Mouse (Mus musculus): ENCODE results near the gene Serpina11. TPM values are rescaled to one million over a fixed set of nuclear protein-coding genes. Genes with fewer than 3 reads are reported as not detected.

Serpina11 gene
- polyA plus RNA-seq, 1 experiment = 0.84 TPM

DNA sequence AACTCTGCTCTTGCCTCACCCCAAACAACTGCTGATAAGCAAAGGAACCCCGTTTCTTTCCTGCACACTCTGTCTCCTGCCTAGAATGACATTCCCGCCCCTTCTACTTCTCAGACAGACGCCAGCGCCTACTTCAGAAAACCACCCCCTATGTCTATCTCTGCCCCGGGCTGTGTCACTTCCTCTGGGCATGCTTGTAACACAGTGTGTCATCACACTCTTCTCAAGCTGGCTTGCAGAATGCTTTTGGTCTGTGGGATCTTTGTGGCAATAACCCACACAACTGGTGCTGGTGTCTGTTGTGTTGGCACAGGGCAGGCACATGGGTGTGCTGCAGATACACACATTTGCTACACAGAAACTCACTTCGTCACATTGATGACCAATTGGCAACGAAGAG is 3.2 kb upstream of the Serpina11 start:
- Histone ChIP-seq H3K4me3 (ENCODE audit: control insufficient read depth, insufficient read depth, low read length) (no peak overlapping the region), H3K4me1 (replicated peaks; ENCODE audit: control insufficient read depth, insufficient read depth, low read length) (no peaks in the 10 kb centered on the region), H3K27ac (ENCODE audit: control insufficient read depth, insufficient read depth, low read length) (no peak overlapping the region)

GRCm38 (mm10) chr12:103989514-103989767 is 316 bp downstream of the Serpina11 start:
- WGBS = 87% methylated on average over 2 of the region's 2 CpGs
- H3K27ac ChIP-seq (ENCODE audit: control insufficient read depth, insufficient read depth, low read length) = no peak overlapping the region
- H3K4me3 ChIP-seq (ENCODE audit: control insufficient read depth, insufficient read depth, low read length) = no peak overlapping the region
- H3K36me3 ChIP-seq (ENCODE audit: control insufficient read depth, insufficient read depth, low read length) = no peaks in the 10 kb centered on the region
- DNase-seq = no peak
- H3K4me1 ChIP-seq (replicated peaks; ENCODE audit: control insufficient read depth, insufficient read depth, low read length) = peaks cover 3% of the 10 kb centered on the region; the same call in 1 of the 2 replicates
- TF ChIP-seq POLR2A (IDR thresholded peaks at IDR 0.05; ENCODE audit: control insufficient read depth, extremely low read depth, insufficient read depth, low read length, poor library complexity) (no peak), CTCF (IDR thresholded peaks at IDR 0.05; ENCODE audit: borderline replicate concordance, control insufficient read depth, extremely low read depth, insufficient read depth, low read length, poor library complexity) (no peak)
- H3K27me3 ChIP-seq (ENCODE audit: control insufficient read depth, insufficient read depth, low read length) = no peaks in the 10 kb centered on the region

More for the DNA sequence above, 3.2 kb upstream of the Serpina11 start:
- no peak for DNase-seq
- TF ChIP-seq POLR2A (IDR thresholded peaks at IDR 0.05; ENCODE audit: control insufficient read depth, extremely low read depth, insufficient read depth, low read length, poor library complexity) (no peak), CTCF (IDR thresholded peaks at IDR 0.05; ENCODE audit: borderline replicate concordance, control insufficient read depth, extremely low read depth, insufficient read depth, low read length, poor library complexity) (no peak)
- no peaks in the 10 kb centered on the region for H3K36me3 ChIP-seq (ENCODE audit: control insufficient read depth, insufficient read depth, low read length)
- WGBS = 44% methylated on average over 7 of the region's 7 CpGs
- no peaks in the 10 kb centered on the region for H3K27me3 ChIP-seq (ENCODE audit: control insufficient read depth, insufficient read depth, low read length)

DNA sequence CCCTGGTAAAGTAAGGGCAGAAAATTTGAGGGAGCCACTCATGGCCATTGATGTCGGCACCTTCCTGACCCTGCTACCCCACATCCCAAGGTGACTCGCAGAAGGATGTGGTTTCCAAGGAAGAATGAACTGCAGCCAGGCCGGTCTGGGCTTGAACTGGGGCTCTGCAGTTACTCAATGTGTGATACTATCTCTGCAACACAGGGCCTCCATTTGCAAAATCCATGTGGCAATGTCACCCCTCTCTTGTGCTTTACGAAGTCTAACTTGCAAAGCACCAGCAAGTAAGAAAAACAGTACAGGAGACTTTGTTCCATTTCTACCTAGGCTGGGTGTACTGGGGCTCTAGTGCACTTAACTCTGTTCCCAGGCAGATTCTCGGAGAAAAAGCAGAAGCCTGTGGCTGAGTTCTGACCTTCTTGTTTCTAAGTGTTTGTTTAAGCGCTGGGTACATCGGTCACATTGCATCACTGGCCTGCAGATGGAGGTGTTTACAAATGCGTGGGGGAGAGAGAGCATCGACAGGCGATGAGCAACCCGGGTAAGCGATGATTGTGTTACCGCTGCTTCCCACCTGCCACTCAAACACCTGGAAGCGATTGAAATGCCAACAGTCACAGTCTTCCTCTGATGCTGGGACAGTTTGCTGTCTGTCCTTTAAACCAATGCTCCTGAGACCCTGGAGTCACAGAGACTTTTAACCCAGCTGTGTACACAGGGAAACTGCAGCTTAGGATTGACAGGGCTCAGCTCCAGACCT is 823 bp downstream of the Serpina11 start:
- 62% methylated on average over 14 of the region's 14 CpGs for WGBS
- no peaks in the 10 kb centered on the region for H3K36me3 ChIP-seq (ENCODE audit: control insufficient read depth, insufficient read depth, low read length)
- TF ChIP-seq CTCF (IDR thresholded peaks at IDR 0.05; ENCODE audit: borderline replicate concordance, control insufficient read depth, extremely low read depth, insufficient read depth, low read length, poor library complexity) (no peak), POLR2A (IDR thresholded peaks at IDR 0.05; ENCODE audit: control insufficient read depth, extremely low read depth, insufficient read depth, low read length, poor library complexity) (no peak)
- no peak overlapping the region for H3K27ac ChIP-seq (ENCODE audit: control insufficient read depth, insufficient read depth, low read length)
- no peak overlapping the region for H3K4me3 ChIP-seq (ENCODE audit: control insufficient read depth, insufficient read depth, low read length)
- peaks cover 3% of the 10 kb centered on the region; the same call in 1 of the 2 replicates for H3K4me1 ChIP-seq (replicated peaks; ENCODE audit: control insufficient read depth, insufficient read depth, low read length)
- no peak for DNase-seq
- no peaks in the 10 kb centered on the region for H3K27me3 ChIP-seq (ENCODE audit: control insufficient read depth, insufficient read depth, low read length)

DNA sequence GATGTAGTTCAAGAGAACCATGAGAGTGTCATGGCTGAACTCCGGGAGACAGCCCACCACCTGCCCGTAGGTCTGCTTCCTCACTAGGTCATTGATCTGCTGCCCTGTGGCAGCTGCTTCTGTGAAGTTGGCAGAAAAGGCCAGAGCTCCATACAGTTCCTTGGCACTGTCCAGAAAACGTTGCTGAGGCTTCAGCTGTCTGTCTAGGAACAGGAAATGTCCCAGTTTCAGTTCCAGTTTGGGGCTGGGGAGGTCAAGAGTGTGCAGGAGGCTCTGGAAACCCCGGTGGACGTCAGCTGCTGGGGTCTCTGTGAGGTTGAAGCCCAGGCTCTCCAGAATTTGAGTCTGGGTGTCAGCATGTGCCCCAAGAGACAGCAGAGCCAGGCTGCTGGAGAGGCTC is 3.9 kb downstream of the Serpina11 start:
- Histone ChIP-seq H3K36me3 (ENCODE audit: control insufficient read depth, insufficient read depth, low read length) (no peaks in the 10 kb centered on the region), H3K27ac (ENCODE audit: control insufficient read depth, insufficient read depth, low read length) (no peak overlapping the region), H3K27me3 (ENCODE audit: control insufficient read depth, insufficient read depth, low read length) (no peaks in the 10 kb centered on the region), H3K4me3 (ENCODE audit: control insufficient read depth, insufficient read depth, low read length) (no peak overlapping the region), H3K4me1 (replicated peaks; ENCODE audit: control insufficient read depth, insufficient read depth, low read length) (peaks cover 3% of the 10 kb centered on the region; the same call in 1 of the 2 replicates)
- 33% methylated on average over 5 of the region's 5 CpGs for WGBS
- no peak for TF ChIP-seq POLR2A (IDR thresholded peaks at IDR 0.05; ENCODE audit: control insufficient read depth, extremely low read depth, insufficient read depth, low read length, poor library complexity)
- no peak for TF ChIP-seq CTCF (IDR thresholded peaks at IDR 0.05; ENCODE audit: borderline replicate concordance, control insufficient read depth, extremely low read depth, insufficient read depth, low read length, poor library complexity)
- DNase-seq = no peak

- peak; percentile 14 for DNase-seq
- TF ChIP-seq POLR2A (IDR thresholded peaks at IDR 0.05; ENCODE audit: control insufficient read depth, extremely low read depth, insufficient read depth, low read length, poor library complexity) (no peak), CTCF (IDR thresholded peaks at IDR 0.05; ENCODE audit: borderline replicate concordance, control insufficient read depth, extremely low read depth, insufficient read depth, low read length, poor library complexity) (no peak)
- 59% methylated on average over 4 of the region's 4 CpGs for WGBS
- H3K36me3 ChIP-seq (ENCODE audit: control insufficient read depth, insufficient read depth, low read length) = no peaks in the 10 kb centered on the region
- H3K27me3 ChIP-seq (ENCODE audit: control insufficient read depth, insufficient read depth, low read length) = no peaks in the 10 kb centered on the region
- H3K4me3 ChIP-seq (ENCODE audit: control insufficient read depth, insufficient read depth, low read length) = no peak overlapping the region
- H3K4me1 ChIP-seq (replicated peaks; ENCODE audit: control insufficient read depth, insufficient read depth, low read length) = peaks cover 3% of the 10 kb centered on the region; the same call in 1 of the 2 replicates
- H3K27ac ChIP-seq (ENCODE audit: control insufficient read depth, insufficient read depth, low read length) = no peak overlapping the region
Measured at GRCm38 (mm10) chr12:103984935-103985334, 4.8 kb downstream of the Serpina11 start.

DNA sequence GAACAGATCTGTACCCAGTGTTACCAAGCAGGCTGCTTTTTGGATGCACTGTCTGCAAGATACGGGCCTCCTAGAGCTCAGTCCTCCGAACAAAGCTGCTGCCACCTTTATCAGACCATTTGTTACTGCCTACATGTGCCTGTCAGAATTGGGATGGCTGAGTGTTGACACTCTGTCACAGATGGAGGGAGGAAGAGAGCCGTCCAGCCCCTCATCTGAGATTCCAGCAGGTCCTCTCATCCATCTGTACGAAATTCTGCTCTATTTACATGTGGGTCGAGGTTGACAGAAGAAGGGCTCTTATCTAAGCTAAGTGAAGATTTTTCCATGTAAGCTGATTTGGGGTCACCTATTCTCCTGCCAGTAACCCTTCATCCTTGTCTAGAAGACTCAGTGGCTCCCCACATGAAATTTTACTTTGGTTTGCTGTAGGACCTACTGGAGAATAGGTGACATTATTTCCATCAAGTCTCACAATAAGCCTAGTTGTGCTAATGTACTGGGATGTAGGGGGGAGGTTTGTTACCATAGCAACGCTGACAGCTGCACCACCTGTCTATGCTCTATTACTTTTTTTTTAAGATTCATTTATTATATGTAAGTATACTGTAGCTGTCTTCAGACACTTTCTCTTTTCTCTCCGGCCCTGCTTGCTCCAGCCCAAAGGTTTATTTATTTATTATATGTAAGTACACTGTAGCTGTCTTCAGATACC is 8.0 kb downstream of the Serpina11 start:
- WGBS = 86% methylated on average over 7 of the region's 7 CpGs

More for the DNA sequence above, 8.0 kb downstream of the Serpina11 start:
- H3K36me3 ChIP-seq (ENCODE audit: control insufficient read depth, insufficient read depth, low read length) = no peaks in the 10 kb centered on the region
- H3K27ac ChIP-seq (ENCODE audit: control insufficient read depth, insufficient read depth, low read length) = no peak overlapping the region
- no peak overlapping the region for H3K4me3 ChIP-seq (ENCODE audit: control insufficient read depth, insufficient read depth, low read length)
- DNase-seq = no peak
- peaks cover 3% of the 10 kb centered on the region; the same call in 1 of the 2 replicates for H3K4me1 ChIP-seq (replicated peaks; ENCODE audit: control insufficient read depth, insufficient read depth, low read length)
- TF ChIP-seq POLR2A (IDR thresholded peaks at IDR 0.05; ENCODE audit: control insufficient read depth, extremely low read depth, insufficient read depth, low read length, poor library complexity) = no peak
- no peak for TF ChIP-seq CTCF (IDR thresholded peaks at IDR 0.05; ENCODE audit: borderline replicate concordance, control insufficient read depth, extremely low read depth, insufficient read depth, low read length, poor library complexity)
- no peaks in the 10 kb centered on the region for H3K27me3 ChIP-seq (ENCODE audit: control insufficient read depth, insufficient read depth, low read length)
